Mouse (Mus musculus): Measurements from ENCODE around the gene Gm49373.
A peak's percentile ranks its signal among the peaks of the same experiment; 100 is the strongest.

The Gm49373 gene

DNA sequence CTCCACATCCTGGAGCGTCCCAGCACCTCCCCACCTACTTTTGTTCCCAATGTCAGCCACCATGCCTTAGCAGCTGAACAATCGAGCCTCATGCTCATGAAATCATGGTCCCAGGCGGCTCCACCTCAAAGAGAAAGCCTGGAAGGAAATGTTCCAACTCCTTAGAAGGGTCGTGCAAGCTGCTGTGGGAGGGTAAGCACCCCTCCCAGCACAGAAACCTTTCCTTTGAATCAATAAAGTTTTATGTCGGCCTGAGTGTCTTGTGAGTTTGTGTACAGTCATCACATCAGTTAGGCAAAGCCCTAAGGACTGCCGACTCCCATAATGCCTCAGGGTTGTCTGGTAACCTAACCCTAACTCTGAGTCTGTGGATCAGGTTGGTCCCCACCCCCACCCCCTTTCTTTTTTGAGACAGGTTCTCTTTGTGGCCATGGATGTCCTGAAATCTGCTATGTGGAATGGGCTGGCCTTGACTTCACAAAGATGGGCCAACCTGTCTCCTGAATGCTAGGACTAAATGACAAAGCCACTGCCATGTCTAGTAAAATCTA lies 44.3 kb downstream of the Gm49373 start:
- DNase-seq (ENCODE audit: low read depth, low spot score): no peak

DNA sequence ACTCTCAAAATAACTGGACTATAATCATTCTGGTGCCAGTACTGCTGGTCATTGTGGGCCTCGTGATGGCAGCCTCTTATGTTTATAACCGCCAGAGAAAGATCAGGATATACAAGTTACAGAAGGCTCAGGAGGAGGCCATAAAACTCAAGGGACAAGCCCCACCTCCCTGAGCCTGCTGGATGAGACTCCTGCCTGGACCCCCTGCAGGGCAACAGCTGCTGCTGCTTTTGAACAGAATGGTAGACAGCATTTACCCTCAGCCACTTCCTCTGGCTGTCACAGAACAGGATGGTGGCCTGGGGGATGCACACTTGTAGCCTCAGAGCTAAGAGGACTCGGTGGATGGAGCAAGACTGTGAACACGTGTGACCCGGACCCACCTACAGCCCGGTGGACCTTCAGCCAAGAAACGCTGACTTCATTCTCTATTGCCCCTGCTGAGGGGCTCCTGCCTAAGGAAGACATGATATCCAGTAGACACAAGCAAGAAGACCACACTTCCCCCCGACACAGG lies 45.1 kb downstream of the Gm49373 start:
- DNase-seq (ENCODE audit: low read depth, low spot score): no peak

DNA sequence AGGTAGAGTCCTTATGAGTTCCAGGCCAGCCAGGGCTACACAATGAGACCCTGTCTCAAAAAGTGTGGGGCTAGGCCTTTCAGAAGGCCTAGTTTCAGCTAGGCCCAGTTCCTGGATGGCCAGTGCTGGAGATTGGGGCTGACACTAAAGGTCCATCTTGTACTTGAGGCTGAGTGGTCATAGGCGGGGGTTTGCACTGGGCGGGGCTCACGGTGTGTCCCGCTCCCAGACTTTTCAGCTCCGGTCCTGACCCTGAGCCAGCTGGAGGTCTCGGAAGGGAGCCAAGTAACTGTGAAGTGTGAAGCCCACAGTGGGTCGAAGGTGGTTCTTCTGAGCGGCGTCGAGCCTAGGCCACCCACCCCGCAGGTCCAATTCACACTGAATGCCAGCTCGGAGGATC lies 46.0 kb downstream of the Gm49373 start:
- no peak for DNase-seq (ENCODE audit: low read depth, low spot score)

- DNase-seq (ENCODE audit: low read depth, low spot score): no peak
These were observed 47.6 kb downstream of the Gm49373 start for GRCm38 (mm10) chr9:21025258-21025810.

GRCm38 (mm10) chr9:21022726-21023125 lies 50.2 kb downstream of the Gm49373 start:
- no peak for DNase-seq (ENCODE audit: low read depth, low spot score)

- peak; percentile 62 for DNase-seq (ENCODE audit: low read depth, low spot score)
These were observed 50.6 kb downstream of the Gm49373 start for GRCm38 (mm10) chr9:21022288-21022687.

- DNase-seq (ENCODE audit: low read depth, low spot score): no peak
These were observed 51.5 kb downstream of the Gm49373 start for GRCm38 (mm10) chr9:21021363-21021762.

DNA sequence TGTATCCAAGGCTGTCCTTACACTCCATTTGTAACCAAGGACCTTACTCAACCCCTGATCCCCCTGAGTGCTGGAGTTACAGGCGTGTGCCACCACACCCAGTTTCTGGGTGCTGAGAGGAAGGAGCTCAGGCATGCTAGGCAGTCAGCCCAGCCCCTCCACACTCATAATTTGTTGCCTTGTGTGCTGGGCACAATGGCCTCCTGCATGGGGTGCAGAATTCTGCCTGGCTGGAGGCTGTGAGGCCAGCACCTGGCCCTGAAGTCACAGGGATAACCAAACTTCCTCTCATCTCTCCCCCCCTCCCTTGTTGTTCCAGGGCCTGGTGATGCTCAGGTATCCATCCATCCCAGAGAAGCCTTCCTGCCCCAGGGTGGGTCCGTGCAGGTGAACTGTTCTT lies 54.3 kb downstream of the Gm49373 start:
- DNase-seq (ENCODE audit: low read depth, low spot score): no peak

DNA sequence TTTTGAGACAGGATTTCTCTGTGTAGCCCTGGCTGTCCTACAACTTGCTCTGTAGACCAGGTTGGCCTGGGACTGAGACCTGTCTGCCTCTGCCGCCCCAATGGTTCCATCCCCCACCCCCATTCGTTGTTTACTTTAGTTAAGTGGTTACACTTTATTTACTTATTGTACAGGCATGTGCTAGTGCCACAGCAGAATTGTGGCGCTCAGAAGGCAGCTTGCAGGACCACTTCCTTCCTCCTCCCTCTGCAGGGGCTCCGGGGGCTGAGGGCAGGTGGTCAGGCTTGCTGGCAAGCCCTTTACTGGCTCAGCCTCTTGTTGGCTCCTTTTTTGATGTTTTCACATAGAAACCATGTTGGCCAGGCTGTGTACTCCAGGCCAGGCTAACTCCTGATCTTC lies 55.7 kb downstream of the Gm49373 start:
- DNase-seq (ENCODE audit: low read depth, low spot score): no peak

- peak; percentile 56 for DNase-seq (ENCODE audit: low read depth, low spot score)
These were observed 56.3 kb downstream of the Gm49373 start for GRCm38 (mm10) chr9:21016331-21017176.

- peak; percentile 83 for DNase-seq (ENCODE audit: low read depth, low spot score)
These were observed 57.2 kb downstream of the Gm49373 start, which contains the start of gene Icam1 for GRCm38 (mm10) chr9:21015571-21016130. TSS of gene Icam1 (plus strand) at chr9:21015985.

DNA sequence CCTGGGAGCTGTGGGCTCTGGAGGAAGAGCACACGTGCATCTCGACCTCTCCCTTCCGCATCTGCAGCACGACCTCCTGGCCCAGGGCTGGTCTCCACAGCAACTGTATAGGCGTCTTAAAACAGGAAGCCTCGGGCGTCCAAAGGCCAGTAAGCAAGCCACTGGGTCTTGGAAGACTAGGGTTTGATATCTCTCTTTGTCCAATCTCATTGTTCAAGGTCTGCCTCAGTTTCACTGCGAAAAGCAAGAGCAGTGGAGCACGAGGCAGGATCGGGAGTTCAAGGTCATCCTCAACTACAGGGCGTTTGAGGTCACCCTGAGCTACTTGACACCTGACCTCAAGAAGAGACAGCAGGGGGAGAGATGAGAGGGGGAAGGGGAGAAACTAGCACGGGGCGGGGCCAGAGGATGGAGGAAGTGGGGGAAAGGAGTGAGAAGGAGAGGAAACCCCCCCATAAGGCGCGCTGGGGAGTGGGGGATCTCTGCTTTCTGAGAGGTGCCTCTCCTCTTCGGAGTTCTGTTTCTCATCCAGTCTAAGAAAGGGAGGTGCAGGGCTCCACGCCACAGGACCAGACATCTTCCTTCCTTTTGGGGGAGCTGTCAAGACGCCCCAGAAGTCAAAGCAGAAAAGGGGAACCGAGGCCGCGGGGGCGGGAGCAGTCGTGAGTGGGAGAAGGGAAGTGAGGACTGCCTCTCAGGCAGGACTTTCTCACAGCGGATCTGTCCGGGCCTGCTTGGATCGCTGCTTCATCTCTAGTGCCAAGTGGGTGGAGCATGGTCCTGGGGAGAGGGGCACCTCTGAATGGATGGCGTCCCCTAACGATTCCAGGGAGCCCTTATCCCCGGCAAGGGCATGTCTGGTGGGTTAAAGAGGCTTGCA lies 58.0 kb downstream of the Gm49373 start:
- DNase-seq (ENCODE audit: low read depth, low spot score): peak; percentile 93
